Mouse (Mus musculus) layer of hippocampus, adult 2 months (tissue): ENCODE data around the gene Adipor2. TPM values are rescaled to one million over a fixed set of nuclear protein-coding genes. Genes with fewer than 3 reads are reported as not detected.

ENCODE experiments used
- DNase-seq, 2 experiments: peaks; one replicate each; pipeline ENCODE4 v3.0.0; 2022; ENCODE audit warnings: low spot score in 2 of 2
- H3K27ac ChIP-seq: fragments of 200-600 bp; 2 replicates; pipeline ENCODE4 v1.8.1; 2022
- H3K4me3 ChIP-seq: fragments of 200-600 bp; 2 replicates; pipeline ENCODE4 v1.8.1; 2022; ENCODE audit warnings: mild to moderate bottlenecking
- CTCF ChIP-seq: fragments of 200-600 bp; conservative IDR thresholded peaks from 2 replicates; pipeline ENCODE4 v1.8.1; 2022; ENCODE audit warnings: antibody characterized with exemption, mild to moderate bottlenecking, moderate library complexity
- total RNA-seq, 2 experiments: library from RNA; stranded (reverse); gene quantifications; 2 replicates each; pipeline ENCODE4 v1.2.3; 2021

Gene Adipor2
- total RNA-seq, 2 experiments from 2014 or later, result 37.1 to 40.5 TPM

- no peak for DNase-seq
- no peak for TF ChIP-seq CTCF
- H3K27ac ChIP-seq, result no peak overlapping the region
Observed at GRCm38 (mm10) chr6:119414262-119415043, 3.1 kb downstream of the Adipor2 start.

GRCm38 (mm10) chr6:119412588-119412987, 4.9 kb downstream of the Adipor2 start:
- DNase-seq, result no peak
- no peak overlapping the region for H3K4me3 ChIP-seq
- no peak overlapping the region for H3K27ac ChIP-seq
- no peak for TF ChIP-seq CTCF

More at GRCm38 (mm10) chr6:119414262-119415043, 3.1 kb downstream of the Adipor2 start:
- H3K4me3 ChIP-seq, result no peak overlapping the region

GRCm38 (mm10) chr6:119411511-119411910, 6.0 kb downstream of the Adipor2 start:
- no peak overlapping the region for H3K4me3 ChIP-seq
- no peak for DNase-seq
- H3K27ac ChIP-seq, result no peak overlapping the region
- no peak for TF ChIP-seq CTCF

GRCm38 (mm10) chr6:119409766-119410165, 7.7 kb downstream of the Adipor2 start:
- Histone ChIP-seq H3K4me3 (no peak overlapping the region), H3K27ac (no peak overlapping the region)
- TF ChIP-seq CTCF, result no peak
- no peak for DNase-seq

- Histone ChIP-seq H3K27ac (no peak overlapping the region), H3K4me3 (no peak overlapping the region)
- no peak for DNase-seq
- TF ChIP-seq CTCF, result no peak
Observed at GRCm38 (mm10) chr6:119408582-119408981, 8.9 kb downstream of the Adipor2 start.

GRCm38 (mm10) chr6:119407818-119408217, 9.7 kb downstream of the Adipor2 start:
- H3K27ac ChIP-seq, result no peak overlapping the region
- TF ChIP-seq CTCF, result no peak
- H3K4me3 ChIP-seq, result no peak overlapping the region
- DNase-seq, result no peak

GRCm38 (mm10) chr6:119406528-119406927, 11.0 kb downstream of the Adipor2 start:
- no peak for TF ChIP-seq CTCF
- H3K27ac ChIP-seq, result no peak overlapping the region
- no peak overlapping the region for H3K4me3 ChIP-seq
- DNase-seq, result no peak

- no peak for TF ChIP-seq CTCF
- H3K4me3 ChIP-seq, result no peak overlapping the region
- DNase-seq, result no peak
- H3K27ac ChIP-seq, result no peak overlapping the region
Observed at GRCm38 (mm10) chr6:119405310-119405709, 12.2 kb downstream of the Adipor2 start.

- Histone ChIP-seq H3K27ac (no peak overlapping the region), H3K4me3 (no peak overlapping the region)
- TF ChIP-seq CTCF, result no peak
Observed at GRCm38 (mm10) chr6:119404854-119405253, 12.7 kb downstream of the Adipor2 start.

GRCm38 (mm10) chr6:119402976-119403375, 14.5 kb downstream of the Adipor2 start:
- TF ChIP-seq CTCF, result no peak

More at GRCm38 (mm10) chr6:119404854-119405253, 12.7 kb downstream of the Adipor2 start:
- DNase-seq, result no peak

GRCm38 (mm10) chr6:119401545-119402304, 15.8 kb downstream of the Adipor2 start:
- H3K27ac ChIP-seq, result no peak overlapping the region
- DNase-seq, result no peak
- no peak overlapping the region for H3K4me3 ChIP-seq
- TF ChIP-seq CTCF, result no peak

More at GRCm38 (mm10) chr6:119402976-119403375, 14.5 kb downstream of the Adipor2 start:
- Histone ChIP-seq H3K4me3 (no peak overlapping the region), H3K27ac (no peak overlapping the region)
- no peak for DNase-seq

- DNase-seq, result no peak
- Histone ChIP-seq H3K27ac (no peak overlapping the region), H3K4me3 (no peak overlapping the region)
- TF ChIP-seq CTCF, result no peak
Observed at GRCm38 (mm10) chr6:119400649-119401048, 16.9 kb downstream of the Adipor2 start.

- DNase-seq, result no peak
- Histone ChIP-seq H3K4me3 (no peak overlapping the region), H3K27ac (no peak overlapping the region)
- TF ChIP-seq CTCF, result no peak
Observed at GRCm38 (mm10) chr6:119399371-119399770, 18.1 kb downstream of the Adipor2 start.
